Mouse (Mus musculus) right cerebral cortex, postnatal 10 days (tissue): ENCODE data around the gene Vmn1r220.
"Not testable (repeated sequence)": the region's sequence is repeated elsewhere in the genome, so short reads cannot be mapped to it uniquely, and the experiment has no call there.

Source experiments
- DNase-seq, 2 experiments: peaks; one replicate each; pipeline ENCODE4 v3.0.0; 2021; ENCODE audit warnings: low spot score in 2 of 2

The Vmn1r220 gene

GRCm38 (mm10) chr13:23187875-23188274 lies at the start of gene Vmn1r220:
TSS of gene Vmn1r220 (minus strand) at chr13:23187975.
- DNase-seq: no peak

GRCm38 (mm10) chr13:23235847-23236246 lies 48.1 kb upstream of the Vmn1r220 start, which contains the start of gene Vmn1r222:
TSS of gene Vmn1r222 (minus strand) at chr13:23235947.
- DNase-seq: not testable (repeated sequence)

- not testable (repeated sequence) for DNase-seq
These were observed 26.1 kb upstream of the Vmn1r220 start, which contains the start of gene Vmn1r221 for GRCm38 (mm10) chr13:23213827-23214226. TSS of gene Vmn1r221 (plus strand) at chr13:23214127.

GRCm38 (mm10) chr13:23203885-23204284 lies 16.1 kb upstream of the Vmn1r220 start:
- DNase-seq: not testable (repeated sequence)

GRCm38 (mm10) chr13:23166471-23166870 lies 21.3 kb downstream of the Vmn1r220 start:
- DNase-seq: not testable (repeated sequence)

GRCm38 (mm10) chr13:23159012-23159411 lies 28.8 kb downstream of the Vmn1r220 start, which contains the start of gene Vmn1r219:
TSS of gene Vmn1r219 (plus strand) at chr13:23159312.
- DNase-seq: no peak

GRCm38 (mm10) chr13:23157848-23158247 lies 29.9 kb downstream of the Vmn1r220 start:
- DNase-seq: no peak

GRCm38 (mm10) chr13:23138880-23139279 lies 48.9 kb downstream of the Vmn1r220 start:
- DNase-seq: no peak

- DNase-seq: no peak
These were observed 54.3 kb downstream of the Vmn1r220 start for GRCm38 (mm10) chr13:23133501-23133900.

GRCm38 (mm10) chr13:23133099-23133498 lies 54.7 kb downstream of the Vmn1r220 start, which contains the start of gene Vmn1r218:
TSS of gene Vmn1r218 (plus strand) at chr13:23133155.
- DNase-seq: no peak
